Mouse (Mus musculus) MEL (cell line): Measurements from ENCODE around the gene Arpp21. TPM values are rescaled to one million over a fixed set of nuclear protein-coding genes. Genes with fewer than 3 reads are reported as not detected.

Experiments used
- DNase-seq: peaks from one replicate; pipeline ENCODE4 v3.0.0; 2011; ENCODE audit warnings: low read depth, low spot score
- H3K27ac ChIP-seq: 2 replicates; pipeline ENCODE4 v1.5.1; 2012; ENCODE audit warnings: low read depth, mild to moderate bottlenecking, control low read depth, low read length, moderate library complexity; ENCODE audit not compliant: control insufficient read depth
- H3K27me3 ChIP-seq, 2 experiments: fragments of 150-350 bp in 1 of 2; sonication (generic) in 1 of 2; 2 replicates each; pipeline ENCODE4 v1.6.1; 2012; ENCODE audit warnings: low read length in 2 of 2, mild to moderate bottlenecking in 2 of 2, improper control_type of control experiment in 1 of 2, moderate library complexity in 1 of 2; ENCODE audit not compliant: insufficient read depth in 2 of 2, control insufficient read depth in 1 of 2
- H3K36me3 ChIP-seq, 2 experiments: 2 replicates each; pipeline ENCODE4 v1.6.1; 2012 to 2014; ENCODE audit warnings: low read length in 2 of 2, improper control_type of control experiment in 1 of 2, inconsistent platforms in 1 of 2, mild to moderate bottlenecking in 1 of 2; ENCODE audit not compliant: insufficient read depth in 2 of 2, control insufficient read depth in 1 of 2
- H3K4me1 ChIP-seq, 2 experiments: fragments of 150-350 bp in 1 of 2; sonication (generic) in 1 of 2; 2 replicates each; pipeline ENCODE4 v1.6.1; 2012; ENCODE audit warnings: low read length in 2 of 2, improper control_type of control experiment in 1 of 2, mild to moderate bottlenecking in 1 of 2; ENCODE audit not compliant: insufficient read depth in 2 of 2, control insufficient read depth in 1 of 2
- H3K4me3 ChIP-seq, 2 experiments: fragments of 150-350 bp in 1 of 2; sonication (generic) in 1 of 2; 2 replicates each; pipeline ENCODE4 v1.5.1; 2012; ENCODE audit warnings: low read depth in 2 of 2, low read length in 2 of 2, mild to moderate bottlenecking in 2 of 2, moderate library complexity in 2 of 2, control low read depth in 1 of 2, improper control_type of control experiment in 1 of 2; ENCODE audit not compliant: control insufficient read depth in 1 of 2, insufficient read depth in 1 of 2
- H3K79me2 ChIP-seq: 2 replicates; pipeline ENCODE4 v1.6.1; 2012; ENCODE audit warnings: mild to moderate bottlenecking, low read length, moderate library complexity; ENCODE audit not compliant: control insufficient read depth, poor library complexity, insufficient read depth
- H3K9ac ChIP-seq: 2 replicates; pipeline ENCODE4 v1.6.1; 2012; ENCODE audit warnings: low read depth, mild to moderate bottlenecking, control low read depth, low read length, moderate library complexity; ENCODE audit not compliant: control insufficient read depth, poor library complexity, severe bottlenecking
- H3K9me3 ChIP-seq: fragments of 150-350 bp; sonication (generic); replicated peaks from 2 replicates; pipeline ENCODE4 v1.6.1; 2012; ENCODE audit warnings: mild to moderate bottlenecking, low read length, improper control_type of control experiment, moderate library complexity; ENCODE audit not compliant: insufficient read depth
- CHD1 ChIP-seq: IDR thresholded peaks from 2 replicates; pipeline ENCODE4 v1.6.1; 2012; ENCODE audit warnings: low read depth, mild to moderate bottlenecking, inconsistent platforms, low read length, improper control_type of control experiment
- E2F4 ChIP-seq: IDR thresholded peaks from 2 replicates; pipeline ENCODE4 v1.6.1; 2011; ENCODE audit warnings: low read depth, low read length, improper control_type of control experiment, borderline replicate concordance
- ELF1 ChIP-seq: IDR thresholded peaks from 2 replicates; pipeline ENCODE4 v1.6.1; 2014; ENCODE audit warnings: low read depth, mild to moderate bottlenecking, inconsistent platforms, low read length, improper control_type of control experiment, moderate library complexity
- EP300 ChIP-seq, 2 experiments: IDR thresholded peaks; 2 replicates each; pipeline ENCODE4 v1.6.1; 2011; ENCODE audit warnings: improper control_type of control experiment in 2 of 2, low read length in 2 of 2, low read depth in 1 of 2, mild to moderate bottlenecking in 1 of 2
- ETS1 ChIP-seq: IDR thresholded peaks from 2 replicates; pipeline ENCODE4 v1.6.1; 2012; ENCODE audit warnings: low read depth, mild to moderate bottlenecking, inconsistent platforms, low read length, improper control_type of control experiment, moderate library complexity
- GABPA ChIP-seq: IDR thresholded peaks from 2 replicates; pipeline ENCODE4 v1.6.1; 2012; ENCODE audit warnings: low read depth, mild to moderate bottlenecking, inconsistent platforms, low read length, improper control_type of control experiment, moderate library complexity
- HCFC1 ChIP-seq: IDR thresholded peaks from 2 replicates; pipeline ENCODE4 v1.6.1; 2012; ENCODE audit warnings: low read depth, mild to moderate bottlenecking, inconsistent platforms, low read length, improper control_type of control experiment, moderate library complexity
- JUND ChIP-seq: IDR thresholded peaks from 2 replicates; pipeline ENCODE4 v1.6.1; 2011; ENCODE audit warnings: low read depth, mild to moderate bottlenecking, improper control_type of control experiment, low read length
- KAT2A ChIP-seq: conservative IDR thresholded peaks from 2 replicates; pipeline ENCODE4 v1.6.1; 2012; ENCODE audit warnings: low read depth, low read length, improper control_type of control experiment, inconsistent platforms
- MAFK ChIP-seq: IDR thresholded peaks from 2 replicates; pipeline ENCODE4 v1.6.1; 2011; ENCODE audit warnings: low read depth, mild to moderate bottlenecking, low read length, improper control_type of control experiment, borderline replicate concordance
- MAZ ChIP-seq: IDR thresholded peaks from 2 replicates; pipeline ENCODE4 v1.6.1; 2012; ENCODE audit warnings: low read depth, mild to moderate bottlenecking, inconsistent platforms, low read length, improper control_type of control experiment
- MEF2A ChIP-seq: IDR thresholded peaks from 2 replicates; pipeline ENCODE4 v1.6.1; 2014; ENCODE audit warnings: low read depth, mild to moderate bottlenecking, inconsistent platforms, low read length, improper control_type of control experiment; ENCODE audit not compliant: poor library complexity, insufficient replicate concordance, severe bottlenecking; ENCODE audit errors: extremely low read depth
- MXI1 ChIP-seq: IDR thresholded peaks from 2 replicates; pipeline ENCODE4 v1.6.1; 2011; ENCODE audit warnings: mild to moderate bottlenecking, low read depth, low read length, improper control_type of control experiment
- MYB ChIP-seq: IDR thresholded peaks from 2 replicates; pipeline ENCODE4 v1.6.1; 2011; ENCODE audit warnings: mild to moderate bottlenecking, low read depth, low read length, improper control_type of control experiment
- NELFE ChIP-seq: IDR thresholded peaks from 2 replicates; pipeline ENCODE4 v1.6.1; 2011; ENCODE audit warnings: low read depth, low read length, improper control_type of control experiment
- POLR2A ChIP-seq, 2 experiments: IDR thresholded peaks; 2 replicates each; pipeline ENCODE4 v1.6.1; 2011 to 2012; ENCODE audit warnings: low read length in 2 of 2, mild to moderate bottlenecking in 2 of 2, control low read depth in 1 of 2, improper control_type of control experiment in 1 of 2, low read depth in 1 of 2, moderate library complexity in 1 of 2; ENCODE audit not compliant: control insufficient read depth in 1 of 2, insufficient read depth in 1 of 2, poor library complexity in 1 of 2
- POLR2AphosphoS5 ChIP-seq: IDR thresholded peaks from 2 replicates; pipeline ENCODE4 v1.6.1; 2012; ENCODE audit warnings: low read depth, borderline replicate concordance, mild to moderate bottlenecking, inconsistent platforms, low read length, moderate library complexity, mixed read lengths
- RCOR1 ChIP-seq: IDR thresholded peaks from 2 replicates; pipeline ENCODE4 v1.6.1; 2012; ENCODE audit warnings: low read depth, mild to moderate bottlenecking, inconsistent platforms, low read length, improper control_type of control experiment
- SMC3 ChIP-seq: IDR thresholded peaks from 2 replicates; pipeline ENCODE4 v1.6.1; 2011; ENCODE audit warnings: low read depth, low read length, improper control_type of control experiment
- TAL1 ChIP-seq: IDR thresholded peaks from 2 replicates; pipeline ENCODE4 v1.6.1; 2012; ENCODE audit warnings: mild to moderate bottlenecking, inconsistent platforms, low read length, moderate library complexity, mixed read lengths
- TBP ChIP-seq: IDR thresholded peaks from 2 replicates; pipeline ENCODE4 v1.8.0; 2011; ENCODE audit warnings: low read depth, low read length, improper control_type of control experiment
- UBTF ChIP-seq: IDR thresholded peaks from 2 replicates; pipeline ENCODE4 v1.6.1; 2012; ENCODE audit warnings: low read depth, mild to moderate bottlenecking, inconsistent platforms, low read length, improper control_type of control experiment, moderate library complexity, borderline replicate concordance; ENCODE audit not compliant: insufficient read depth
- USF1 ChIP-seq: IDR thresholded peaks from 2 replicates; pipeline ENCODE4 v1.6.1; 2014; ENCODE audit warnings: low read depth, mild to moderate bottlenecking, inconsistent platforms, low read length, improper control_type of control experiment, moderate library complexity
- ZC3H11A ChIP-seq: IDR thresholded peaks from 2 replicates; pipeline ENCODE4 v1.6.1; 2012; ENCODE audit warnings: low read depth, mild to moderate bottlenecking, inconsistent platforms, low read length, improper control_type of control experiment
- ZKSCAN1 ChIP-seq: IDR thresholded peaks from 2 replicates; pipeline ENCODE4 v1.6.1; 2012; ENCODE audit warnings: low read depth, mild to moderate bottlenecking, inconsistent platforms, low read length, improper control_type of control experiment, moderate library complexity
- ZMIZ1 ChIP-seq: IDR thresholded peaks from 2 replicates; pipeline ENCODE4 v1.6.1; 2012; ENCODE audit warnings: low read depth, mild to moderate bottlenecking, inconsistent platforms, low read length, improper control_type of control experiment, moderate library complexity
- ZNF384 ChIP-seq: IDR thresholded peaks from 2 replicates; pipeline ENCODE4 v1.6.1; 2012; ENCODE audit warnings: low read depth, mild to moderate bottlenecking, inconsistent platforms, low read length, improper control_type of control experiment
- polyA plus RNA-seq, 2 experiments: library from polyadenylated mRNA; stranded (reverse) in 1 of 2; unstranded in 1 of 2; fragments of >175 nt in 1 of 2; fragments of >200 nt in 1 of 2; gene quantifications; 2 replicates each; pipeline versions ENCODE4 v1.2.1 to v1.2.4; 2012; ENCODE audit warnings: low replicate concordance in 2 of 2, low read depth in 1 of 2; ENCODE audit not compliant: insufficient read length in 2 of 2, insufficient read depth in 1 of 2, missing spikeins in 1 of 2
- total RNA-seq: library from RNA; depleted of rRNA; stranded (reverse); fragments of 300-350 nt; gene quantifications from 2 replicates; pipeline ENCODE4 v1.2.3, GENCODE M21; 2012

Gene Arpp21
- total and polyA plus RNA-seq, 3 experiments: 0.10 to 0.12 TPM; not detected in 1

DNA sequence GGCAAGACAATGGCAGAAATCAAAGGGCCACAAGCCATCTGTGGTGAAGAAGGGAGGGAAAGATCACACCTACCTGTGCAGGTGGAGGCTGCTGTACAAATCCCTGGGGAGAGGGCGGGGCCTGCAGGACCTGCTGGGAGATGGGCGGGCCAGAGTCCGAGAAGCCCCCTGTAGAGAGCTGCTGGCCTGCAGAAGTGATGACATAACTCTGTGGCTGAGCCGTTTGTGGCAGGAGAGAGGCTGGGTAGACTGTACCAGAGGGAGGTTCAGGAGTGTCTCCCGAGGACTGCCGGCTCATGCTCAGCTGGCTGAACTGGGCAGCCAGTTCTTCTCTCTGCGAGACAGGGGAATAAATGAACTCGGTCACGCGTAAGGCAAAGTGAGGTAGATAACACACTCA is 111.1 kb downstream of the Arpp21 start:
- H3K27ac ChIP-seq: no peak overlapping the region
- H3K9me3 ChIP-seq: no peaks in the 10 kb centered on the region
- TF ChIP-seq POLR2AphosphoS5: no peak
- no peak for TF ChIP-seq MYB
- no peak for TF ChIP-seq MAFK
- no peak for TF ChIP-seq JUND
- TF ChIP-seq POLR2A (IDR thresholded peaks at IDR 0.05; ENCODE audit: control insufficient read depth in 1 of 2, insufficient read depth in 1 of 2, low read depth in 1 of 2, low read length in 2 of 2, poor library complexity in 1 of 2): no peak
- TF ChIP-seq RCOR1: no peak
- no peak for TF ChIP-seq ZKSCAN1
- TF ChIP-seq ZMIZ1: no peak
- no peak for TF ChIP-seq MEF2A
- no peak for TF ChIP-seq GABPA
- TF ChIP-seq ZNF384: no peak
- no peak for TF ChIP-seq USF1
- no peak for TF ChIP-seq E2F4
- no peak for TF ChIP-seq NELFE
- H3K9ac ChIP-seq: no peak overlapping the region
- no peak overlapping the region for H3K4me3 ChIP-seq
- no peaks in the 10 kb centered on the region for H3K79me2 ChIP-seq
- DNase-seq: no peak
- no peaks in the 10 kb centered on the region for H3K27me3 ChIP-seq
- H3K4me1 ChIP-seq: no peaks in the 10 kb centered on the region
- no peaks in the 10 kb centered on the region for H3K36me3 ChIP-seq

DNA sequence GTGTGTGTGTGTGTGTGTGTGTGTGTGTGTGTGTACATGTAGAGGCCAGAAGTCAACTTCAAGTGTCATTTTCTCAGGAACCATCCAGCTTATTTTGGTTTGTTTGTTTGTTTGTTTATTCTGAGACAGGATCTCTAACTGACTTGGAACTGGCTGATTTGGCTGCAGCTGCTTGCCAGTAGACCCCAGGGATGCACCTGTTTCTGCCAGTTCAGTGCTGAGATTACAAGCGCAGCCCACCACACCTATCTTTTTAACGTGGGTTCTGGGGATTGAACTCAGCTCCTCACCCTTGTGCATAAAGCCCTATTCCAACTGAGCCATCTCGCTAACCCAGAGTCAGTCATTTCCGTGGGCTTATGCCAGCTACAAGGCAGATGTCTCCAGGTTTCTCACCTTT is 111.6 kb downstream of the Arpp21 start:
- H3K9me3 ChIP-seq: no peaks in the 10 kb centered on the region
- H3K79me2 ChIP-seq: no peaks in the 10 kb centered on the region
- TF ChIP-seq SMC3 (no peak), ZC3H11A (no peak), UBTF (no peak), MAZ (no peak), ELF1 (no peak), ETS1 (no peak), MAFK (no peak), POLR2AphosphoS5 (no peak), MXI1 (no peak), EP300 (IDR thresholded peaks at IDR 0.05; ENCODE audit: low read depth in 1 of 2, low read length in 2 of 2) (no peak), ZKSCAN1 (no peak), HCFC1 (no peak), E2F4 (no peak), ZMIZ1 (no peak), KAT2A (no peak), TBP (no peak), CHD1 (no peak), POLR2A (IDR thresholded peaks at IDR 0.05; ENCODE audit: control insufficient read depth in 1 of 2, insufficient read depth in 1 of 2, low read depth in 1 of 2, low read length in 2 of 2, poor library complexity in 1 of 2) (no peak), TAL1 (no peak)
- H3K27ac ChIP-seq: no peak overlapping the region
- H3K36me3 ChIP-seq: no peaks in the 10 kb centered on the region
- no peak for DNase-seq
- no peak overlapping the region for H3K9ac ChIP-seq
- no peaks in the 10 kb centered on the region for H3K4me1 ChIP-seq
- H3K4me3 ChIP-seq: no peak overlapping the region
- no peaks in the 10 kb centered on the region for H3K27me3 ChIP-seq
